Mouse (Mus musculus): ENCODE measurements at regions not wholly inside any gene's neighbourhood (a gene's known extent, or its start where the extent isn't known, plus 50 kb on each side); places are given as distances from the start of the nearest gene placed in this dataset.

DNA sequence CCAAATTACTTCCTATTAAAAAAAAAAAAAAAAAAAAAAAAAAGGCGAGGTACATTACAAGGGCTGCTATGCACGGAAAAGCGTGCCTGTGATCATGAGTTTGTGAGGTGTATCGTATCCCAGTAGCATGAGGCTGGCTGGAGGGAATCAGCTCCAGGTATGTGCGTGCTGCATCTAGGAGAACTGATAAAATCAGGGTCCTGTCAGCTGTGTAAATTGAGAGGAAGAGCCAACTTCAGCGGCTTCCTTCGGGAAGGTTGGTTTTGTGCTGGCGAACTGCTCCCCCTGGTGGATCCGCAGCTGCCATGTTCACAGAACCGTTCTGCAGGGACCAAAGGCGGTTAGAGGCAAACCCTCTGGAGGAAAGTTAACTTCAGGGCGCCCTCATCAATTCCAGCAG is 60.8 kb upstream of the Gm10295 start:
- DNase-seq (ENCODE audit: low spot score) = peak; percentile 44

DNA sequence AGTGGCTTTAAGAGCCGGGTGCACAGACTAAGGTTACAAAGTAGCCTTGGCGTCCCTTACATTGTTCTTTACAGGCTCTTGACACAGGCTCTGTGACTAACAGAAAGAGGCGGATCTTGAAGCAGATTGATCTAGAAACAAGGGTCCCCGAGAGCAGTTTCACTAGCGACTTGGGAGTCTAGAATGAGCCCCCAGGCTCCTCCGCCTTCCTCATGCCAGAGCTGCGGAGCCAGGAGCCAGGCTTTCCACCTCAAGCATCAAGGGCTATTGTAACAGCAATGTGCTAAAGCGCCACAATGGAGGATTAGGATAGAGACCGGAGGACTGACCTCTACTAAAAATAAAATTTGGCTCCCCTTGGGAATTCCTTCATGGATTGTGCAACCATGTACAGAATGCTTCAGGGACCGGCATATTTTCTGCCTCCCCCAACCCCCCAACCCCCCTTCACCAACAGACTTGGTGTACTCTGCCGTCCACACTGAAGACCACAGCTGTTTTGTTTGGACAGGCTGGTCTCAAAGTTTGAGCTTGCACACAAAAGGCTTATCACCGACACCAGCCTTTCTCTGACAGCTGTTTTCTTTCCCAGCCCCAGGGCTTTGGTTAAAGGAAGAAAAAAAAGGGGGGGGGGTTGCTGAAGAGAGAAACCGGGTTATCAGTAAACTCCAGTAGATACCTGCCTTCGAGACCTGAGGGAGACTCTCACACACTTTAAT is 60.2 kb upstream of the Gm10295 start:
- no peak for DNase-seq (ENCODE audit: low spot score)

DNA sequence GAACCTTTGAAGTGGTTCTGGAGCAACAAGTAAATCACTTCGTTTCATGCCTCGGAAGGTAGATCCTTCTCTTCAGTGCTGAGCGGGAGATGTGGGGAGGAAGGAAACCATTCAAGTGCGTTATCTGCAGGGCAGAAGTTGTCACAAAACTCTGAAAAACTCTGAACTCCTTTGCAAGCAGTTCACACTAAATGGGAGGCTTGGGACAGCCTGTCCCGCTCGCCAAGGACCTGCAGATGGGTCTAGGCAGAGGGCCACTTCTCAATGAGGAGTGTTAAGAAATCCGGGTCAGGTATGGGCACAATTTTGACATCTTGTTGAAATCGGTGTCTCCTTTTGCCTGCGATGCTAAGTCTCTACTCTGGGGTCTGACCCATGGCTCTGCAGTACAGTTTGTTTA is 58.6 kb upstream of the Gm10295 start:
- DNase-seq (ENCODE audit: low spot score) = no peak

DNA sequence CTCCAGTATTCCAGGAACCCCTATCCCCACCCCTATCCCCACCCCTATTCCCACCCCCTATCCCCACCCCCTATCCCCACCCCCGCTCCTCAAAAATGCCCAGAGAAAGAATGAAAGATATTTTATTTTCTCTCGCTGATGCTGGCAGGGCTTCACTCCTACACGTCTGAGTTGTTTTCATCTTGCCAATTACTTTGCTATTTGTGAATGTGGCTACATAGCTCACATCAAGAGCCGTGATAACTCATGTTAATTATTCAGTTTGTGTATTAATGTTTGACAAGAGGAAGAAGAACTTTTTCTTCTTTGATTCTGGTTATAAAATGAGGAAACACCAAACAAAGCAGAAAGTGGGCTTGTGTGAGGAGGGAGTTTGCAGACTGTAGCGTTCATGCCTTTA is 57.8 kb upstream of the Gm10295 start:
- no peak for DNase-seq (ENCODE audit: low spot score)

DNA sequence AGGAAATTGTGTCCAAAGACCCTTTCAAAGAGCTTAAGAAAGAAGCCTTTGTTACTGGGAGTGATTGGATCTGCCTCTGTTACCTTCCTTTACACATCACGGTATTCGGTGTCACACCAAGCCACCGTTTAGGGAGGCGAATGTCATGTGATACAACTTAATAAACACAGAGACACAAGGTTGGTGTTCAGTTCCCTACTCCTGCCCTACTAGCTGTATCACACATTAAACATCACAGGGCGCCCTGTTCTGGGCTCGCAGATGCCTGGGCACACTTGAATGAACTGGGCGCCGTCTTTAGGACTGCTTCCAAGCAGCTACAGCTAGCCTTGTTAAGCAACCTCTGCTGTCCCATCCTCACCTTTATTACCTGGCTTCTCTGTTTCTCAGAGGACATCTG is 55.0 kb upstream of the Gm10295 start:
- DNase-seq (ENCODE audit: low spot score) = no peak
